Mouse (Mus musculus) right cerebral cortex, adult 2 months (tissue): ENCODE data around the gene Birc6.

Experiments
- DNase-seq, 2 experiments: peaks; one replicate each; pipeline ENCODE4 v3.0.0; 2021 to 2022; ENCODE audit warnings: low spot score in 2 of 2

The Birc6 gene

DNA sequence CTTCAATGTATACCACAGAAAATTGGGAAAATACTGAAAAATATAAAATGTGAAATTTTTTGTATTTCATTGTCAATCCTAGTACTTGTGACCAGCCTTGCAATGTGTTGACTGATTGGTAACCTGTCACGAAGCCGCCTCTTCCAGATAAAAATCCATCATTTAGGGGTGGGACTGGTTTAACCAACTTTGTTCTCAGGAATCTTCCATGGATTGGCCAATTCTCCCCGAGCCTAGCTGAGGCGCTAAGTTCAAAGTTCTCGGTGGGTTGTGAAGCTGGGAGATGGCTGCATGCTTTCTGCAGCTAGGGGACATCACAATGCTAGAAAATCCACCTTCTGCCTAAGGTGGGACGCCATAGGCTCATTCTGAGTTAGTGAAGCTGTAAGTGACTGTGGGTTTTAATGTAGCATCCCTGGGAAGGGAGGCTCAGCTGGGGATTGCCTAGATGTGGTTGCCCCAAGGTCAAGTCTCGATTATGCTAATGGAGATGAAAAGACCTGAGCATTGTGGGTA, 179.6 kb downstream of the Birc6 start:
- no peak for DNase-seq

DNA sequence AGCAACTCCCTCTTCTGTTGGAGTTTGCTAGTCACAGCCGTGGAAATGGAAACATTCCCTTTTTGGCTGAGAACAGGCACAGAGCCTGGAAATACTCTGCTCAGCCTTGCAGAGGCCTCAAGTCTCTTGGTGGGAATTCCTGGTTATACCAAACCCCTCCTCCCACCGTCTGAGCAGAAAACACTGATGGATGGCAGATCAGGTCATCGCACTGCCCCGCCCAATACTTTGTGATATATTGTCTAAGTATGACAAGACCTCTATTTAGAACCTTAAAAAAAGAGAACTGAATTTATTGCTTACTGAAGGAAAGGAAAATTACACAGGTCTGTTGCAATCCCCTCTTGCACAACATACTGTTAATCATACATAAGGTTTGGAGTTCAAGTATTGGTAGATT, 182.6 kb downstream of the Birc6 start:
- DNase-seq: no peak

DNA sequence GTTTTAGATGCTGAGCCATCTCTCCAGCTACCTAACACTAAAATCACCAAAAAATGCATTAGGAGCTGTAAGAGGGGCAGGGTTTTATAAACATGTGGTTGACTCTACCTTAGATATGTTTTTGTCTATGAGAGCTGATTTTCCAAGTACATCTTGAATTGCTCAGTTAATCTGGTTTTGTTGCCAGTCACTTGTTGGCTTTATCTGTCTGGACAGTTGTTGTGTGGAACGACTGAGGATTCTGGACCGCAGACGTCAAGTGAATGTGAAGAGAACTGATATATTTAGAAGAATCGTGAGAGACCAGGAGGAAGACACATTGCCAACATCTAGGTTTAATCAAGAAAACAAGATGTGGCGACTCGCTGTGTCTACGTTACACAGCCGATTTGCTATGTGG, 183.5 kb downstream of the Birc6 start:
- no peak for DNase-seq

DNA sequence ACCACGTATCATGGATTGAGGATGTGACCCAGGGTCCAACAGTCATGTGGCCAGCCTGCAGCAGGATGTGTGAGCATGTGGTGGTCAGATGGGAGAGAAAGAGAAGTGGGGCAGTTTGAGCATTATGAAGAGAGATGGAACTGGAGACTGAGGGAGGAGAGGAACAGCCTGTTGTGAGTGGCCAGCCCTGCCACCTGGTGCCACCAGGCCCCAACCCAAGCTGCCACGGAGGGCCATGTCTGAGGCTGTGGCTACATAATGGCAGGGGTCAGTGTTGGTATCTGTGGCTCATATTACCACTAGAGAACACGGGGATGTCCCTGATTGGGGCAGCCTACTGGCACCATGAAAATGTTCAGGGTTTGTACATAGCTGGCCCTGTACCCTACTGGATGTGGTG, 187.0 kb downstream of the Birc6 start:
- DNase-seq: no peak

DNA sequence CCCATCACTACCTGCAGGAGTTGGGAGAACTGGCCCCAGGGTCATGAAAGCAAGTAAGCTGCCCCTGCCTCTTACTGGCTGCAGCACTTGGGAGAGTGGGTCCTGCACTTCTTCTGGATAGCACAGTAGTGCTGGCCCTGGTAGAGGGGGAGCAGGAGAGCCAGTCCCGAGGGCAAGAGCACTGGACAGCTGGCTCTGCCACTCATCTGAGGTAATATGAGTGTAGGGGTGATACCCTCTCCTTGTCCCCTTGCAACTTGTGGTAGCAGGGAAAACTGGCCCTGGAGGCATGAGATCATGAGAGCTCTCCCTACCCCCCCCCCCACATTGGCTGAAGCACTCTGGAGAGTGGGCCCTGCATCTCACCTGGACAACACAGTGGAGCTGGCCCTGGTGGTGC, 187.6 kb downstream of the Birc6 start:
- DNase-seq: no peak

DNA sequence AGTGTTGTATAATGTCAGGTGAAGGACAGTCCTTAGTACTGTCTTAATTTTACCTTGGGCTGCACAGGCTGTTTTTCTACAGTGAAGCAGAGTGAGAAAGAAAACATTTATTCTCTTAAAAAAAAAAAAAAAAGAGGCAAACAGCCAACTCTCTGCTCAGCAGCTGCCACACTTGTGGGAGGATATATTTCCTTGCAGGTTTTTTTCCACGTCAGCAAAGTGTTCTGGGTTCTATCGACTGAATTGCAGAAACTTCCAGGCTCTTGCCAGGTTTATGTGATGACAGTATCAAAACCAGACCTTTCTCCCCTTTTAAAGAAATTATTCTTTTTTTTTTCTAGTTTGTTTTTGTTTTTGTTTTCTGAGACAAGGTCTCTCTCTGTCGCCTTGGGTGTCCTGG, 188.5 kb downstream of the Birc6 start:
- no peak for DNase-seq

DNA sequence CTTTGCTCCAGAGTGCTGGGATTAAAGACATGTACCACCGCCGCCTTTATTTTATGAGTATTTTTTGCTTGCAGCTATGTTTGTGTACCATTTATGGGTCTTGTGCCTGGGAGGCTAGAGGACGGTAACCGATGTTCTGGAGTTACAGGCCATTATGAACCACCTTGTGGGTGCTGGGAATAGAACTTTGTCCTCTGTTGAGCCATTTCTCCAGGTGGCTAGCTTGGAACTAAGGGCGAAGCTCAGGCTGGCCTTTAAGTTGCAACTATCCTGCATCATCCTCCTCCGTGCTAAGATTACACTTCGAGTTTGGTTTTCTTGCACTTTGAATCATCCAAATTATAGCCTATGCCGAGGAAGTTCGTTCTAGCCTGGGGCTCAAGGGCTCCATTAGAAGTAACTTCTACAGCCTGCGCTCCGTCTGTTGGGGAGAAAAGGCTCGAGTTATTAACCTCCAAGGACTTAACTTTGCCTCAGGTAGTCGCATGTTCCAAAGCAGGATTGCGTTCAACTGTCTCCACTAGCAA, 189.1 kb downstream of the Birc6 start:
- DNase-seq: peak in 1 of 2 experiments; percentile 8

DNA sequence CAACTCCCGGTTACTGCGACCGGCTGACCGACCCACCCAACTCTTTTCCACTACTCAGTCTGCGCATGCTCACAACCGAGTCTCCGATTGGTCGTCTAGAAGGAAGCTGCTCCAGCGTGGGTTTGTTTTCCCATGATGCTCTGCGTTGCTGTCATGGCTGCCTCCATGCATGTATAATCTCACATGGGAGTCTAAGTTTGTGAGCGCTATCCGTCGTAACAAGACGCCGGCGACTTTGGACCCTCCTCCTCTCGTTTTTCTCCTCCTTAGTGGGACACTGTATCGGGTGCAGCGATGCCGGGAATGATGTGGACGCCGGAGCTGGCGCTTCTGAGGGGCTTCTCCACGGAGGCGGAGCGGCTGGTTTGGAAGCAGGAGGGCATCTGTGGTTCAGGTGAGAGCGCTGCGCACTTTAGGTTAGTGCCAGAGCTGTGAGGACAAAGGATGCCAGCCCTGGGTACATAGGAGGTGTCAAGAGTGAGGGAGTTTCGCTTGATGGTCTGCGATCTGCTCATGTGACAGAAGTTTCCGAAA, 189.6 kb downstream of the Birc6 start, which contains the start of gene Ttc27:
Ttc27 (plus strand) TSS at position 115 of the 534 bp plus-strand sequence.
- peak; percentile 98 to 99 for DNase-seq

DNA sequence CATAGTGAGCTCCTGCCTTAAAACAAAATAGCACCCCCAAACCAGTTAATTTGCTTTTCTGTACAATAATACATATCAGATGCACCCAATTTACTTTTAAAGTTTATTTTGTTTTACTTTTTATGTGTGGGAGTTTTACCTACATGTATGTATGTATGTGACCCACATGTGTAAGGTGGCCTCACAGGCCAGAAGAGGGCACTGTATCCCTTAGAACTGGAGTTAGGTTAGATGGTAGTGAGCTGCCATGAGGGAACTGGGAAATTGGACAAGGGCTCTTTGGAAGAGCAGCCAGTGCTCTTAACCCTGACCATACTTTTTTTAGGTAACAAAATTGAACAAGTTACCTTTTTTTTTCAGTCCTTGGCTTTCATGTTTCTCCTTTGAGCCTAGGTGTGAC, 204.8 kb downstream of the Birc6 start:
- DNase-seq: no peak

DNA sequence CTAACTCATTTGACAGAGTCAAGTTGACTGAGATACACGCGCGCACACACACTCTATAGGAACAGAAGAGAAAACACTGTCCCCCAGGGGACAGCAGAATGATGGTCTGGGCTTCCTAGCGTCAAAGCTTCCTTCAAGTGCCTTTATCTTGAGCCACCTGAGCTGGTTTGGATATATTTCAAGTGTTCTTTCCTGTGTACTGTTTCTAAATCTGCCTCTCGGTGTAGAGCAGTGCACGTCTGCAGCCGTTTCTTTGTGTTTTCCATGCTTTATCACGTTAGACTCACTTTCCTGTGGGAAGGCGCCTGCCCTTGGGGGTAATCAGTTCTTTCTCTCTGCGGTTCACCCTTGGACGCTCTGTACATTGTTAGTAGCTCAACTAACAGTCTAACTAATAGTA, 207.3 kb downstream of the Birc6 start:
- DNase-seq: no peak

DNA sequence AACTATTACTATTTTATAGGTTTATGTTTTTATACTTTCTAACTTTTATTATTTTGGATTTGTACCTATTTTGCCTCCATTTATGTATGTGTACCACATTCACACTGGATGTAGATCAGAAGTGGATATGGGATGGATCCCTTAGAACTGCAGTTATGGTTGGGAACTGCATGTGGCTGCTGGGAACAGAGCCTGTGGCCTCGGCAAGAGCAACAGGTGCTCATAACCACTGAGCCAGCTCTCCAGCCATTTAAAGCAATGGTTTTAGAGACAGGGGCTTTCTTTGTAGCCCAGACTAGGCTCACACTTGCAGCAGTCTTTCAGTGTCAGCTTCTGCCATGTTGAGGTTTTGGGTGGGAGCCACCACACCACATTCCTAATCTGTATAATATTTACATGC, 221.6 kb downstream of the Birc6 start:
- no peak for DNase-seq

DNA sequence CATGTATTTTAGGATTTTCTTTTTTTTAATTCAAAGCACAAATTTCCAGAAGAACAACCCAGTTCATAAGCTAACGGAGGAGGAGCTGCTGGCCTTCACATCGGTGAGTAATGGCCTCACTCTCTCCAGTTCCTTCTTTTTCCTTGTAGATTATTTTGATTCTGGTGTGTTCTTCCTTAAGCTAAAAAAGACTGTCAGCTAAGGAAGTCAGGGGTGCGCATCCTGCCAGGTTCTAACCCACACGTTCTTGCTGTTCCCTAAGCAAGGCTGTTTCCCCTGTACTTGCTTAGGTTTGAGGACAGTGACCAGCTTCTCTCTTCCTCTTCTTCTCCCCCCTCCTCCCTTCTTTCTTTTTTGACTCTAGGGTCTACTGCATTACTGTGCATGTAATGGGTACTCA, 222.9 kb downstream of the Birc6 start:
- peak in 1 of 2 experiments; percentile 12 for DNase-seq
